Mouse (Mus musculus) C2C12 (cell line): ENCODE measurements around the gene Sept9.

Experiments
- CEBPB ChIP-seq: IDR thresholded peaks from one replicate; pipeline ENCODE4 v1.6.1; 2011; ENCODE audit warnings: low read depth, mild to moderate bottlenecking, control low read depth, moderate library complexity
- CTCF ChIP-seq: IDR thresholded peaks from one replicate; pipeline ENCODE4 v1.5.1; 2011; ENCODE audit not compliant: control insufficient read depth, insufficient read depth, insufficient read length

- TF ChIP-seq CTCF (no peak), CEBPB (no peak)
Observed at GRCm38 (mm10) chr11:117305509-117306188, 106.2 kb downstream of the Sept9 start.
